Mouse (Mus musculus): ENCODE data around the gene Rab3gap2. TPM values are rescaled to one million over a fixed set of nuclear protein-coding genes. Genes with fewer than 3 reads are reported as not detected.

The Rab3gap2 gene
- polyA plus RNA-seq, 1 experiment = 24.2 TPM

DNA sequence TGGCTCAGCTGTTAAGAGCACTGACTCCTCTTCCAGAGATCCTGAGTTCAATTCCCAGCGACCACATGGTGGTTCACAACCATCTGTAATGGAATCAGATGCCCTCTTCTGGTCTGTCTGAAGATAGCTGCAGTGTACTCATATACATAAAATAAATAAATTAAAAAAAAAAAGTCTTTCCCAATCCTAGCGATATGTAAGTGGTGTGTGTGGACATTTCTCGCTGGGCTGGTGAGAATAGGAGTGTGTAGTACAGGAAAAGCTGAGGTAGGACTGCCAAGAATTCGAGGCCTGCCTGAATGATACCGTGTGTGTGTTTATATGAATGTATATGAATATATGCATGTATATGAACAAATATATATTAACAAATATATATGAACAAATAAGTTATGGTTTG is 127.4 kb downstream of the Rab3gap2 start:
- DNase-seq (ENCODE audit: low read depth) = no peak

GRCm38 (mm10) chr1:185331983-185332430 is 128.1 kb downstream of the Rab3gap2 start, which contains the start of gene Bpnt1:
Gene Bpnt1 (plus strand): TSS chr1:185332149.
- DNase-seq (ENCODE audit: low read depth) = no peak

DNA sequence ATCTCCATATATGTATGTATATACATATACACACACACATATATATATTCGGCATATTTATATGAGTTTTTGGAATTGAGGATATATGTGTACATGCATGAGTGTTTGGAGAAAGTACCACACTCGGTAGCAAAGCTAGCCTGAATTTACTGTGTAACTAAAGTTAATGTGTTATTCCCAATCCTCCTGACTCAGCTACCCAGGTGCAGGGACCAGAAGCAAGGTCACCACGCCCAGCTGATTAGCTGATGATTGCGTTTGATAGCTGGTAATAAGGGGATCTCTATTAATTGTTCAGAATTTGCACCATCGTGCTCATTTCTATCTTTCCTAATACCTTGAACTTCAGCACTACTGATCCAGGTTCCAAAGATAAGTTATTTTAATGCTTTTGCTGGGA is 129.7 kb downstream of the Rab3gap2 start:
- DNase-seq (ENCODE audit: low read depth) = no peak

DNA sequence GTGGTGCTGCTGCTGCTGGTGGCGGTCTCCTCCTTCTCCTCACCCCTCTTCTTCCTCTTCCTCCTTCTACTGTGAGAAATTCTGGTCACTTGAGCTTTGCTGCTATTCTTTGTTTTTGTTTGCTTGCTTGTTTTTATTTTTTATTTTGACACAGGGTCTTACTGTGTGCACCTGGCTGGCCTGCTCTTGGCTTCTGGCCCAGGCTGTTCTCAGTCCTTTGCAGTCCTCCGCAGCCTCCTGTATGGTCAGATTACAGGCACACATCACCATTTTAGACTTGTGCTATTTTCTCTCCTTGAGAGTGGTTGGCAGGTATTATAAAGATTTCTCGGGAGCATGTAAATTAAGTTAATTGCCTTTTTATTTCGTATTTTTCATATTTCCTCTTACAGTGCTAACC is 130.2 kb downstream of the Rab3gap2 start:
- DNase-seq (ENCODE audit: low read depth) = no peak

- DNase-seq (ENCODE audit: low read depth) = no peak
These were observed 131.4 kb downstream of the Rab3gap2 start for GRCm38 (mm10) chr1:185335231-185335765.

Other genes with a start within 250 kb of the Rab3gap2 start
- 5.0 and 6.9 TPM in 2 replicates for gene Mark1, start 204.5 kb upstream of the Rab3gap2 start, polyA plus RNA-seq (2012; rRNA removed)
- gene Iars2, start 125.3 kb downstream of the Rab3gap2 start, polyA plus RNA-seq (2012; rRNA removed) = 31.5 and 37.9 TPM in 2 replicates
- 91.1 and 108 TPM in 2 replicates for gene Bpnt1, start 128.0 kb downstream of the Rab3gap2 start, polyA plus RNA-seq (2012; rRNA removed)
- 16.3 and 18.1 TPM in 2 replicates for gene Eprs, start 158.9 kb downstream of the Rab3gap2 start, polyA plus RNA-seq (2012; rRNA removed)

Data from gonadal fat pad, adult 2 months (tissue).